Mouse (Mus musculus) embryonic facial prominence, embryonic 11.5 days (tissue): ENCODE results near the gene Rbms1. TPM values are rescaled to one million over a fixed set of nuclear protein-coding genes. Genes with fewer than 3 reads are reported as not detected.

Experiments used
- ATAC-seq: fragments of 200-750 bp; cut with Nextera tagmentation; replicated peaks from 2 replicates; pipeline ENCODE4 v1.8.0; 2017; ENCODE audit warnings: low read depth; ENCODE audit not compliant: insufficient number of reproducible peaks, low FRiP score, low TSS enrichment
- DNase-seq: peaks from one replicate; pipeline ENCODE4 v3.0.0-alpha.2; 2015; ENCODE audit warnings: low spot score
- H3K27ac ChIP-seq: fragments of 300-500 bp; sonication (generic); replicated peaks from 2 replicates; pipeline ENCODE4 v1.5.1; 2014; ENCODE audit warnings: mild to moderate bottlenecking, low read depth, low read length, control low read depth
- H3K27me3 ChIP-seq: fragments of 300-500 bp; sonication (generic); 2 replicates; pipeline ENCODE4 v1.6.1; 2014; ENCODE audit warnings: mild to moderate bottlenecking, low read length, moderate library complexity, mixed read lengths; ENCODE audit not compliant: control insufficient read depth, insufficient read depth
- H3K36me3 ChIP-seq: fragments of 300-500 bp; sonication (generic); replicated peaks from 2 replicates; pipeline ENCODE4 v1.6.1; 2014; ENCODE audit warnings: low read depth, mild to moderate bottlenecking, low read length, moderate library complexity, mixed read lengths; ENCODE audit not compliant: control insufficient read depth, insufficient read depth
- H3K4me1 ChIP-seq: fragments of 300-500 bp; sonication (generic); 2 replicates; pipeline ENCODE4 v1.6.1; 2014; ENCODE audit warnings: low read length, mixed read lengths; ENCODE audit not compliant: control insufficient read depth, insufficient read depth
- H3K4me2 ChIP-seq: fragments of 300-500 bp; sonication (generic); 2 replicates; pipeline ENCODE4 v1.6.1; 2014; ENCODE audit warnings: low read depth, mild to moderate bottlenecking, control low read depth, low read length, moderate library complexity
- H3K4me3 ChIP-seq: fragments of 300-500 bp; sonication (generic); 2 replicates; pipeline ENCODE4 v1.5.1; 2014; ENCODE audit warnings: low read depth, low read length, control low read depth
- H3K9ac ChIP-seq: fragments of 300-500 bp; sonication (generic); replicated peaks from 2 replicates; pipeline ENCODE4 v1.6.1; 2014; ENCODE audit warnings: mild to moderate bottlenecking, control low read depth, low read length
- H3K9me3 ChIP-seq: fragments of 300-500 bp; sonication (generic); replicated peaks from 2 replicates; pipeline ENCODE4 v1.6.1; 2016; ENCODE audit warnings: mild to moderate bottlenecking, low read length, inconsistent platforms, mixed read lengths; ENCODE audit not compliant: control insufficient read depth
- WGBS: fragments of 180-500 bp; shearing (Covaris S2); extraction: QIAGEN DNeasy Blood & Tissue Kit; methylation state at CpG from one replicate; pipeline ENCODE4 v1.1.7; 2014; 5-methylcytosine and 5-hydroxymethylcytosine counted together
- polyA plus RNA-seq: library from polyadenylated mRNA; unstranded; fragments of >200 nt; fragmentation: Nextera tagmentation; extraction: Ambion mirVana; gene quantifications from 2 replicates; pipeline ENCODE4 v1.2.1, GENCODE M21; 2014

Gene Rbms1
- polyA plus RNA-seq, 1 experiment from 2014 or later = 103 TPM

- H3K9me3 ChIP-seq = no peaks in the 10 kb centered on the region
- 65% methylated on average over 5 of the region's 5 CpGs for WGBS
- no peak overlapping the region for H3K27ac ChIP-seq
- H3K36me3 ChIP-seq = no peaks in the 10 kb centered on the region
- no peaks in the 10 kb centered on the region for H3K27me3 ChIP-seq
- H3K4me3 ChIP-seq = no peak overlapping the region
- no peak overlapping the region for H3K9ac ChIP-seq
- no peaks in the 10 kb centered on the region for H3K4me1 ChIP-seq
- no peak overlapping the region for H3K4me2 ChIP-seq
- DNase-seq (no peak), ATAC-seq (no peak)
Measured at GRCm38 (mm10) chr2:60925063-60925462, 37.9 kb downstream of the Rbms1 start.

GRCm38 (mm10) chr2:60923756-60924544 lies 39.0 kb downstream of the Rbms1 start:
- H3K9ac ChIP-seq = no peak overlapping the region
- H3K36me3 ChIP-seq = no peaks in the 10 kb centered on the region
- H3K4me2 ChIP-seq = no peak overlapping the region
- ATAC-seq (no peak), DNase-seq (no peak)
- no peaks in the 10 kb centered on the region for H3K27me3 ChIP-seq
- H3K9me3 ChIP-seq = no peaks in the 10 kb centered on the region
- WGBS = 65% methylated on average over 11 of the region's 11 CpGs
- no peak overlapping the region for H3K4me3 ChIP-seq
- no peaks in the 10 kb centered on the region for H3K4me1 ChIP-seq
- H3K27ac ChIP-seq = no peak overlapping the region

- no peak overlapping the region for H3K4me3 ChIP-seq
- no peaks in the 10 kb centered on the region for H3K4me1 ChIP-seq
- H3K4me2 ChIP-seq = no peak overlapping the region
- ATAC-seq (peak; percentile 44; the same call in 1 of the 2 replicates), DNase-seq (peak; percentile 68)
- H3K27ac ChIP-seq = no peak overlapping the region
- H3K36me3 ChIP-seq = no peaks in the 10 kb centered on the region
- no peaks in the 10 kb centered on the region for H3K27me3 ChIP-seq
- H3K9me3 ChIP-seq = no peaks in the 10 kb centered on the region
- no peak overlapping the region for H3K9ac ChIP-seq
- 59% methylated on average over 6 of the region's 6 CpGs for WGBS
Measured at GRCm38 (mm10) chr2:60923111-60923510, 39.9 kb downstream of the Rbms1 start.

- Histone ChIP-seq H3K4me1 (no peaks in the 10 kb centered on the region), H3K9me3 (no peaks in the 10 kb centered on the region), H3K36me3 (no peaks in the 10 kb centered on the region), H3K27me3 (no peaks in the 10 kb centered on the region), H3K27ac (no peak overlapping the region), H3K4me3 (no peak overlapping the region), H3K4me2 (no peak overlapping the region), H3K9ac (no peak overlapping the region)
- DNase-seq = no peak
- no peak for ATAC-seq
- 46% methylated on average over 5 of the region's 5 CpGs for WGBS
Measured at GRCm38 (mm10) chr2:60922351-60922750, 40.6 kb downstream of the Rbms1 start.

- ATAC-seq (no peak), DNase-seq (no peak)
- H3K4me3 ChIP-seq = no peak overlapping the region
- H3K36me3 ChIP-seq = no peaks in the 10 kb centered on the region
- no peaks in the 10 kb centered on the region for H3K27me3 ChIP-seq
- WGBS = 44% methylated on average over 3 of the region's 3 CpGs
- no peaks in the 10 kb centered on the region for H3K9me3 ChIP-seq
- no peaks in the 10 kb centered on the region for H3K4me1 ChIP-seq
- H3K9ac ChIP-seq = no peak overlapping the region
- H3K27ac ChIP-seq = no peak overlapping the region
- no peak overlapping the region for H3K4me2 ChIP-seq
Measured at GRCm38 (mm10) chr2:60920076-60920475, 42.9 kb downstream of the Rbms1 start.

- Histone ChIP-seq H3K36me3 (no peaks in the 10 kb centered on the region), H3K4me1 (no peaks in the 10 kb centered on the region), H3K27me3 (no peaks in the 10 kb centered on the region), H3K27ac (no peak overlapping the region), H3K9me3 (no peaks in the 10 kb centered on the region), H3K9ac (no peak overlapping the region), H3K4me3 (no peak overlapping the region), H3K4me2 (no peak overlapping the region)
- no peak for ATAC-seq
- no peak for DNase-seq
- WGBS = 85% methylated on average over 7 of the region's 7 CpGs
Measured at GRCm38 (mm10) chr2:60918401-60918800, 44.6 kb downstream of the Rbms1 start.

- no peaks in the 10 kb centered on the region for H3K36me3 ChIP-seq
- H3K9me3 ChIP-seq = no peaks in the 10 kb centered on the region
- H3K27me3 ChIP-seq = no peaks in the 10 kb centered on the region
- no peak overlapping the region for H3K27ac ChIP-seq
- H3K4me3 ChIP-seq = no peak overlapping the region
- 57% methylated on average over 7 of the region's 7 CpGs for WGBS
- DNase-seq (no peak), ATAC-seq (no peak)
- no peak overlapping the region for H3K9ac ChIP-seq
- H3K4me1 ChIP-seq = no peaks in the 10 kb centered on the region
- H3K4me2 ChIP-seq = no peak overlapping the region
Measured at GRCm38 (mm10) chr2:60914524-60915280, 48.3 kb downstream of the Rbms1 start.

- WGBS = 38% methylated on average over 3 of the region's 3 CpGs
Measured at GRCm38 (mm10) chr2:60913281-60913680, 49.7 kb downstream of the Rbms1 start.

More at GRCm38 (mm10) chr2:60913281-60913680, 49.7 kb downstream of the Rbms1 start:
- H3K4me3 ChIP-seq = no peak overlapping the region
- no peak overlapping the region for H3K4me2 ChIP-seq
- H3K27ac ChIP-seq = no peak overlapping the region
- no peaks in the 10 kb centered on the region for H3K4me1 ChIP-seq
- H3K27me3 ChIP-seq = no peaks in the 10 kb centered on the region
- no peak overlapping the region for H3K9ac ChIP-seq
- no peaks in the 10 kb centered on the region for H3K9me3 ChIP-seq
- no peaks in the 10 kb centered on the region for H3K36me3 ChIP-seq
- ATAC-seq (no peak), DNase-seq (no peak)
